Mouse (Mus musculus) heart, postnatal 0 days (tissue): ENCODE measurements around the gene Lamb1. TPM values are rescaled to one million over a fixed set of nuclear protein-coding genes. Genes with fewer than 3 reads are reported as not detected.

Experiments
- ATAC-seq: fragments of 200-750 bp; cut with Nextera tagmentation; 2 replicates; pipeline ENCODE4 v1.8.0; 2017; ENCODE audit warnings: low read depth, moderate number of reproducible peaks, moderate library complexity; ENCODE audit not compliant: insufficient read depth
- DNase-seq: peaks from one replicate; pipeline ENCODE4 v3.0.0-alpha.2; 2016; ENCODE audit warnings: low spot score
- H3K27ac ChIP-seq: fragments of 300-500 bp; sonication (generic); 2 replicates; pipeline ENCODE4 v1.5.1; 2014; ENCODE audit warnings: low read depth, mild to moderate bottlenecking
- H3K27me3 ChIP-seq: fragments of 300-500 bp; sonication (generic); 2 replicates; pipeline ENCODE4 v1.6.1; 2014; ENCODE audit warnings: low read length, mixed read lengths; ENCODE audit not compliant: control insufficient read depth, insufficient read depth
- H3K36me3 ChIP-seq: fragments of 300-500 bp; sonication (generic); replicated peaks from 2 replicates; pipeline ENCODE4 v1.6.1; 2014; ENCODE audit warnings: low read length, mixed read lengths; ENCODE audit not compliant: control insufficient read depth, insufficient read depth
- H3K4me1 ChIP-seq: fragments of 300-500 bp; sonication (generic); 2 replicates; pipeline ENCODE4 v1.6.1; 2014; ENCODE audit warnings: antibody characterized with exemption; ENCODE audit not compliant: control insufficient read depth, insufficient read depth
- H3K4me2 ChIP-seq: fragments of 300-500 bp; sonication (generic); 2 replicates; pipeline ENCODE4 v1.6.1; 2014; ENCODE audit warnings: low read depth, mild to moderate bottlenecking, low read length, moderate library complexity
- H3K4me3 ChIP-seq: fragments of 300-500 bp; sonication (generic); 2 replicates; pipeline ENCODE4 v1.5.1; 2014; ENCODE audit warnings: low read depth, low read length
- H3K9ac ChIP-seq: fragments of 300-500 bp; sonication (generic); replicated peaks from 2 replicates; pipeline ENCODE4 v1.6.1; 2014; ENCODE audit warnings: low read depth, low read length, mixed read lengths
- H3K9me3 ChIP-seq: fragments of 300-500 bp; sonication (generic); replicated peaks from 2 replicates; pipeline ENCODE4 v1.6.1; 2016; ENCODE audit warnings: low read length; ENCODE audit not compliant: control insufficient read depth
- CTCF ChIP-seq: IDR thresholded peaks from 2 replicates; pipeline ENCODE4 v1.5.1; 2016; ENCODE audit warnings: antibody characterized with exemption, control low read depth, low read depth
- EP300 ChIP-seq: IDR thresholded peaks from 2 replicates; pipeline ENCODE4 v1.6.1; 2016; ENCODE audit warnings: antibody characterized with exemption, low read depth
- WGBS: fragments of 180-500 bp; shearing (Covaris S2); extraction: QIAGEN DNeasy Blood & Tissue Kit; methylation state at CpG from one replicate; pipeline ENCODE4 v1.1.7; 2014; 5-methylcytosine and 5-hydroxymethylcytosine counted together
- polyA plus RNA-seq: library from polyadenylated mRNA; unstranded; fragments of >200 nt; fragmentation: Nextera tagmentation; extraction: Ambion mirVana; gene quantifications from 2 replicates; pipeline ENCODE4 v1.2.1, GENCODE M21; 2015
- total RNA-seq: library from RNA; depleted of rRNA; stranded (reverse); fragments of >200 nt; gene quantifications from 2 replicates; pipeline ENCODE4 v1.2.3, GENCODE M21; 2014; ENCODE audit warnings: low replicate concordance

Lamb1 gene
- total and polyA plus RNA-seq, 2 experiments from 2014 or later, result 60.8 to 189 TPM

GRCm38 (mm10) chr12:31311671-31312265, 46.7 kb downstream of the Lamb1 start:
- Histone ChIP-seq H3K27me3 (no peaks in the 10 kb centered on the region), H3K9me3 (no peaks in the 10 kb centered on the region), H3K36me3 (peaks cover 96% of the 10 kb centered on the region), H3K4me2 (no peak overlapping the region), H3K9ac (no peak overlapping the region), H3K4me1 (peaks cover 9% of the 10 kb centered on the region), H3K27ac (no peak overlapping the region), H3K4me3 (no peak overlapping the region)
- TF ChIP-seq EP300 (no peak), CTCF (no peak)
- ATAC-seq, result no peak
- WGBS, result 80% methylated on average over 9 of the region's 9 CpGs
- DNase-seq, result no peak

DNA sequence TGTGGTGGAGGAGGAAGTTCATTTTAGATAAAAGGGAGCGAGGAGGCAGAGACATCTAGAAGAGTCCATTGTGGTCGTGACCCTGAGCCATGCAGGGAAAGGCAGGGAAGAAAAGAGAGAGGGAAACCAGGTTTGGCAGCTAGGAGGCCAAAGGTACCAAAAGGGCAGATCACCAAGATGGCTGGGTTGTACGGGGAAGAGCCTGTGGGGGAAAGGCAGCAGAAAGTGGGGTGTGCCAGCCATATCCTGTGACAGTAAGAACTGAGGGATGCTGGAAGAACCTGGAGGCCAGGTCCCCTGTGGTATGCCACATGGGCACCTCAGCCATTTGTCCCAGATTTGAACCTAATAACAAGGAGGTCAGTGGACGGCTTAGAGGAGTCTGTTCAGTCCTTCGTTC, 47.2 kb downstream of the Lamb1 start:
- no peak overlapping the region for H3K27ac ChIP-seq
- H3K9me3 ChIP-seq, result no peaks in the 10 kb centered on the region
- H3K4me1 ChIP-seq, result peaks cover 4% of the 10 kb centered on the region
- no peaks in the 10 kb centered on the region for H3K27me3 ChIP-seq
- no peak overlapping the region for H3K9ac ChIP-seq
- H3K36me3 ChIP-seq, result peaks cover 96% of the 10 kb centered on the region
- no peak for TF ChIP-seq EP300
- TF ChIP-seq CTCF, result no peak
- no peak for DNase-seq
- ATAC-seq, result no peak
- no peak overlapping the region for H3K4me3 ChIP-seq
- no peak overlapping the region for H3K4me2 ChIP-seq
- 87% methylated on average over 5 of the region's 5 CpGs for WGBS

- Histone ChIP-seq H3K27ac (peak overlapping the region; percentile 70), H3K4me2 (no peak overlapping the region), H3K9me3 (no peaks in the 10 kb centered on the region), H3K9ac (no peak overlapping the region), H3K4me3 (no peak overlapping the region), H3K27me3 (no peaks in the 10 kb centered on the region), H3K36me3 (peaks cover 95% of the 10 kb centered on the region), H3K4me1 (peaks cover 8% of the 10 kb centered on the region)
- no peak for DNase-seq
- WGBS, result 61% methylated on average over 4 of the region's 4 CpGs
- ATAC-seq, result 0 out of 2 replicates have a peak, but pooled peaks have one; percentile 21
- TF ChIP-seq EP300 (no peak), CTCF (no peak)
These were observed 48.1 kb downstream of the Lamb1 start for GRCm38 (mm10) chr12:31313136-31313535.

DNA sequence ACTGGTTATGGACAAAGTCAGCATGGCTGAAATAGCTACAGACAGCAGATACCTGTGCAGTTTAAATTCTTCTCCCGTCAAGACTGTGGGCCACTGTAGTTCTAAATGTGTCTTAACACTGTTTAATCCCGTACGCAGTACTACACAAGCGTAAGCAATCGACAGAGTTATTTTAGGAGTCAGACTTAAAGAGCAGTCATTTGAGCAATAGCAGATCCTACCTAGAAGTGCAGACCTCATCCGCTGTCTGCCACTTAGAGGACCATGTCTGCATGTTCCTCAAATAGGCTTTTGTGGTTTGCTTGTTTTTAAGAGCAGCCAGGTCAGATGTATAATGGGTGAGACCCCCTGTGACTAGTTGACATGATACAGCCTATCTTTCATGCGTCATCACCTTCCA, 49.3 kb downstream of the Lamb1 start:
- Histone ChIP-seq H3K9me3 (no peaks in the 10 kb centered on the region), H3K4me1 (peaks cover 13% of the 10 kb centered on the region), H3K4me3 (no peak overlapping the region), H3K36me3 (peaks cover 96% of the 10 kb centered on the region), H3K4me2 (no peak overlapping the region), H3K27me3 (no peaks in the 10 kb centered on the region), H3K27ac (peak overlapping the region; percentile 74), H3K9ac (no peak overlapping the region)
- DNase-seq (peak; percentile 57), ATAC-seq (peak; percentile 72)
- WGBS, result 38% methylated on average over 7 of the region's 7 CpGs
- TF ChIP-seq EP300 (no peak), CTCF (no peak)

DNA sequence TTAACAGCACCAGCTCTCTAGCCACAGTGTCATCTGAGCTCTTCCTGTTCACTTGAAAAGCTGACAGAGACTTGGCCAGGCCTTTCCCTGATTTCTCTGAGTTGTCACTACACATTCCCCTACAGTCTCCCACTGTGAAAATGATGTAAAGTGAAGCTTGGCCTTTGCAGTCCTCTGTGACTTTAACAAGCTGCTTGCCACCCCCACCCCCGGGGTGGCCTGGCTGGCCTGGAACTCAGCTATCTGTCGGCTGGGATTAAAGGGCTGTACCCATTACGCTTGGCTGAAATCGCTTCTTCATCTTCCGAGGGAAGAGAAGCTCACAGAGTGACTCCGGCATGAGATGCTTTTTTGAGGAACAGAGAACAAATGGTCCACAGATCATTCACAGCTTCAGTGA, 50.9 kb downstream of the Lamb1 start:
- WGBS, result 52% methylated on average over 6 of the region's 6 CpGs
- H3K4me3 ChIP-seq, result no peak overlapping the region
- TF ChIP-seq CTCF (no peak), EP300 (no peak)
- ATAC-seq (no peak), DNase-seq (no peak)
- peaks cover 13% of the 10 kb centered on the region for H3K4me1 ChIP-seq
- no peak overlapping the region for H3K27ac ChIP-seq
- no peak overlapping the region for H3K9ac ChIP-seq
- H3K36me3 ChIP-seq, result peaks cover 96% of the 10 kb centered on the region
- no peak overlapping the region for H3K4me2 ChIP-seq
- H3K9me3 ChIP-seq, result no peaks in the 10 kb centered on the region
- no peaks in the 10 kb centered on the region for H3K27me3 ChIP-seq
